Mouse (Mus musculus) embryonic facial prominence, embryonic 15.5 days (tissue): ENCODE data around the gene Gxylt2. TPM values are rescaled to one million over a fixed set of nuclear protein-coding genes. Genes with fewer than 3 reads are reported as not detected.

Experiments
- ATAC-seq: fragments of 200-750 bp; cut with Nextera tagmentation; 2 replicates; pipeline ENCODE4 v1.8.0; 2017; ENCODE audit warnings: low read depth, moderate TSS enrichment; ENCODE audit not compliant: insufficient number of reproducible peaks, low FRiP score, low TSS enrichment
- H3K27ac ChIP-seq: fragments of 300-500 bp; sonication (generic); replicated peaks from 2 replicates; pipeline ENCODE4 v1.5.1; 2015; ENCODE audit warnings: mild to moderate bottlenecking, inconsistent platforms
- H3K27me3 ChIP-seq: fragments of 300-500 bp; sonication (generic); 2 replicates; pipeline ENCODE4 v1.6.1; 2015; ENCODE audit warnings: inconsistent platforms
- H3K36me3 ChIP-seq: fragments of 300-500 bp; sonication (generic); 2 replicates; pipeline ENCODE4 v1.6.1; 2015; ENCODE audit warnings: mild to moderate bottlenecking, inconsistent platforms
- H3K4me1 ChIP-seq: fragments of 300-500 bp; sonication (generic); 2 replicates; pipeline ENCODE4 v1.6.1; 2015; ENCODE audit warnings: inconsistent platforms
- H3K4me2 ChIP-seq: fragments of 300-500 bp; sonication (generic); replicated peaks from 2 replicates; pipeline ENCODE4 v1.6.1; 2015; ENCODE audit warnings: mild to moderate bottlenecking, inconsistent platforms
- H3K4me3 ChIP-seq: fragments of 300-500 bp; sonication (generic); replicated peaks from 2 replicates; pipeline ENCODE4 v1.5.1; 2015; ENCODE audit warnings: mild to moderate bottlenecking, inconsistent platforms
- H3K9ac ChIP-seq: fragments of 300-500 bp; sonication (generic); 2 replicates; pipeline ENCODE4 v1.6.1; 2015; ENCODE audit warnings: inconsistent platforms
- H3K9me3 ChIP-seq: fragments of 300-500 bp; sonication (generic); replicated peaks from 2 replicates; pipeline ENCODE4 v1.6.1; 2016; ENCODE audit warnings: inconsistent platforms
- WGBS: fragments of 180-500 bp; shearing (Covaris S2); methylation state at CpG from one replicate; pipeline ENCODE4 v1.1.7; 2015; 5-methylcytosine and 5-hydroxymethylcytosine counted together
- polyA plus RNA-seq: library from polyadenylated mRNA; unstranded; fragments of >200 nt; fragmentation: Nextera tagmentation; extraction: Ambion mirVana; gene quantifications from 2 replicates; pipeline ENCODE4 v1.2.1, GENCODE M21; 2015

Gene Gxylt2
- polyA plus RNA-seq, result 33.4 and 36.4 TPM in 2 replicates

GRCm38 (mm10) chr6:100704574-100705365 lies at the start of gene Gxylt2:
Gene Gxylt2 (plus strand): TSS chr6:100704734.
- under 1% methylated on average over 76 of the region's 77 CpGs for WGBS
- Histone ChIP-seq H3K9ac (peak within 1 kb of the TSS; percentile 87), H3K36me3 (no peaks in the 10 kb centered on the region)

GRCm38 (mm10) chr6:100660395-100660794 lies 44.1 kb upstream of the Gxylt2 start:
- H3K4me3 ChIP-seq, result no peak overlapping the region
- ATAC-seq, result no peak
- no peak overlapping the region for H3K4me2 ChIP-seq
- no peaks in the 10 kb centered on the region for H3K4me1 ChIP-seq
- no peaks in the 10 kb centered on the region for H3K9me3 ChIP-seq
- 71% methylated on average over 5 of the region's 5 CpGs for WGBS
- peaks cover 21% of the 10 kb centered on the region for H3K36me3 ChIP-seq
- no peak overlapping the region for H3K9ac ChIP-seq
- no peaks in the 10 kb centered on the region for H3K27me3 ChIP-seq
- H3K27ac ChIP-seq, result no peak overlapping the region

More at GRCm38 (mm10) chr6:100704574-100705365, at the start of gene Gxylt2:
- Histone ChIP-seq H3K27ac (peak within 1 kb of the TSS; percentile 95), H3K27me3 (no peaks in the 10 kb centered on the region), H3K4me3 (peak within 1 kb of the TSS; percentile 85), H3K4me1 (peaks cover 46% of the 10 kb centered on the region), H3K4me2 (peak within 1 kb of the TSS; percentile 86), H3K9me3 (no peaks in the 10 kb centered on the region)
- ATAC-seq, result peak; percentile 89

GRCm38 (mm10) chr6:100662224-100662623 lies 42.3 kb upstream of the Gxylt2 start:
- no peak overlapping the region for H3K27ac ChIP-seq
- no peak for ATAC-seq
- H3K27me3 ChIP-seq, result no peaks in the 10 kb centered on the region
- whole genome bisulfite sequencing, result 70% methylated on average over 6 of the region's 6 CpGs
- no peaks in the 10 kb centered on the region for H3K4me1 ChIP-seq
- peaks cover 21% of the 10 kb centered on the region for H3K36me3 ChIP-seq
- H3K9me3 ChIP-seq, result no peaks in the 10 kb centered on the region
- H3K4me2 ChIP-seq, result no peak overlapping the region
- no peak overlapping the region for H3K9ac ChIP-seq
- H3K4me3 ChIP-seq, result no peak overlapping the region

- Histone ChIP-seq H3K9ac (no peak overlapping the region), H3K27me3 (no peaks in the 10 kb centered on the region), H3K9me3 (no peaks in the 10 kb centered on the region), H3K4me2 (no peak overlapping the region), H3K4me1 (peaks cover 6% of the 10 kb centered on the region), H3K27ac (no peak overlapping the region), H3K4me3 (no peak overlapping the region), H3K36me3 (peaks cover 21% of the 10 kb centered on the region)
- WGBS, result 91% methylated on average over 8 of the region's 8 CpGs
- no peak for ATAC-seq
Observed at GRCm38 (mm10) chr6:100667644-100668043, 36.9 kb upstream of the Gxylt2 start.

- no peaks in the 10 kb centered on the region for H3K9me3 ChIP-seq
- no peaks in the 10 kb centered on the region for H3K27me3 ChIP-seq
- no peak overlapping the region for H3K4me3 ChIP-seq
- H3K27ac ChIP-seq, result no peak overlapping the region
- H3K4me2 ChIP-seq, result no peak overlapping the region
- 75% methylated on average over 2 of the region's 2 CpGs for WGBS
- peaks cover 6% of the 10 kb centered on the region for H3K4me1 ChIP-seq
- peaks cover 11% of the 10 kb centered on the region for H3K36me3 ChIP-seq
- H3K9ac ChIP-seq, result no peak overlapping the region
- no peak for ATAC-seq
Observed at GRCm38 (mm10) chr6:100668858-100669257, 35.7 kb upstream of the Gxylt2 start.

GRCm38 (mm10) chr6:100670370-100670841 lies 34.1 kb upstream of the Gxylt2 start:
- H3K27me3 ChIP-seq, result no peaks in the 10 kb centered on the region
- H3K36me3 ChIP-seq, result no peaks in the 10 kb centered on the region
- H3K9me3 ChIP-seq, result no peaks in the 10 kb centered on the region
- H3K4me1 ChIP-seq, result peaks cover 6% of the 10 kb centered on the region
- H3K9ac ChIP-seq, result peak overlapping the region; percentile 39
- peak; percentile 60; the same call in 1 of the 2 replicates for ATAC-seq
- WGBS, result under 1% methylated on average over 32 of the region's 32 CpGs
- peak overlapping the region; percentile 59 for H3K4me3 ChIP-seq
- peak overlapping the region; percentile 92 for H3K4me2 ChIP-seq
- no peak overlapping the region for H3K27ac ChIP-seq

- H3K4me1 ChIP-seq, result peaks cover 6% of the 10 kb centered on the region
- peak within 1 kb of the TSS; percentile 92 for H3K4me2 ChIP-seq
- H3K27me3 ChIP-seq, result no peaks in the 10 kb centered on the region
- H3K27ac ChIP-seq, result no peak within 1 kb of the TSS
- H3K9me3 ChIP-seq, result no peaks in the 10 kb centered on the region
- under 1% methylated on average over 49 of the region's 49 CpGs for WGBS
- peak within 1 kb of the TSS; percentile 59 for H3K4me3 ChIP-seq
- H3K36me3 ChIP-seq, result no peaks in the 10 kb centered on the region
- peak within 1 kb of the TSS; percentile 39 for H3K9ac ChIP-seq
- ATAC-seq, result peak; percentile 84
Observed at GRCm38 (mm10) chr6:100670880-100671344, 33.6 kb upstream of the Gxylt2 start, which contains the start of gene Shq1. Gene Shq1 (minus strand): TSS chr6:100671157.

GRCm38 (mm10) chr6:100671401-100671800 lies 33.1 kb upstream of the Gxylt2 start:
- Histone ChIP-seq H3K27me3 (no peaks in the 10 kb centered on the region), H3K36me3 (no peaks in the 10 kb centered on the region), H3K27ac (no peak overlapping the region), H3K4me2 (peak overlapping the region; percentile 92), H3K4me1 (peaks cover 6% of the 10 kb centered on the region), H3K4me3 (peak overlapping the region; percentile 59), H3K9ac (no peak overlapping the region), H3K9me3 (no peaks in the 10 kb centered on the region)
- no peak for ATAC-seq
- 4% methylated on average over 7 of the region's 7 CpGs for WGBS

GRCm38 (mm10) chr6:100674974-100675373 lies 29.6 kb upstream of the Gxylt2 start:
- no peak for ATAC-seq
- no peak overlapping the region for H3K27ac ChIP-seq
- no peaks in the 10 kb centered on the region for H3K9me3 ChIP-seq
- H3K4me1 ChIP-seq, result peaks cover 6% of the 10 kb centered on the region
- H3K4me3 ChIP-seq, result no peak overlapping the region
- no peak overlapping the region for H3K4me2 ChIP-seq
- no peak overlapping the region for H3K9ac ChIP-seq
- no peaks in the 10 kb centered on the region for H3K27me3 ChIP-seq
- no peaks in the 10 kb centered on the region for H3K36me3 ChIP-seq
- WGBS, result 25% methylated on average over 6 of the region's 6 CpGs

GRCm38 (mm10) chr6:100676461-100676860 lies 28.1 kb upstream of the Gxylt2 start:
- H3K4me3 ChIP-seq, result no peak overlapping the region

GRCm38 (mm10) chr6:100678636-100679035 lies 25.9 kb upstream of the Gxylt2 start:
- H3K9me3 ChIP-seq, result no peaks in the 10 kb centered on the region
- WGBS, result 95% methylated on average over 2 of the region's 2 CpGs
- H3K4me1 ChIP-seq, result no peaks in the 10 kb centered on the region
- no peak for ATAC-seq
- no peak overlapping the region for H3K9ac ChIP-seq
- H3K4me2 ChIP-seq, result no peak overlapping the region
- no peaks in the 10 kb centered on the region for H3K36me3 ChIP-seq
- H3K27ac ChIP-seq, result no peak overlapping the region
- H3K4me3 ChIP-seq, result no peak overlapping the region
- H3K27me3 ChIP-seq, result no peaks in the 10 kb centered on the region

More at GRCm38 (mm10) chr6:100676461-100676860, 28.1 kb upstream of the Gxylt2 start:
- Histone ChIP-seq H3K36me3 (no peaks in the 10 kb centered on the region), H3K4me2 (no peak overlapping the region), H3K27me3 (no peaks in the 10 kb centered on the region), H3K4me1 (no peaks in the 10 kb centered on the region), H3K9me3 (no peaks in the 10 kb centered on the region), H3K9ac (no peak overlapping the region), H3K27ac (no peak overlapping the region)
- WGBS, result 82% methylated on average over 7 of the region's 7 CpGs
- ATAC-seq, result no peak
